Mouse (Mus musculus) ES-Bruce4 (cell line): ENCODE measurements around the gene Olfml2a.

Experiments
- CTCF ChIP-seq: IDR thresholded peaks from one replicate; pipeline ENCODE4 v1.8.1; 2011; ENCODE audit warnings: low read depth, low read length
- EP300 ChIP-seq: IDR thresholded peaks from 2 replicates; pipeline ENCODE4 v1.6.1; 2011; ENCODE audit warnings: low read depth, low read length; ENCODE audit not compliant: insufficient read depth
- POLR2A ChIP-seq: IDR thresholded peaks from one replicate; pipeline ENCODE4 v1.8.1; 2011; ENCODE audit warnings: low read length; ENCODE audit not compliant: insufficient read depth

- TF ChIP-seq CTCF (peak; percentile 72), POLR2A (no peak), EP300 (no peak)
These were observed 4.4 kb upstream of the Olfml2a start, which contains the start of gene Nr6a1 for GRCm38 (mm10) chr2:38927115-38927979.
